In genomic region chr11:48846881-48847280, GRCm38 (mm10) we compare ENCODE assay signal across 16 mouse cellular contexts.
"Had no signal": no experiment of that assay in that cellular context is flagged by ENCODE, and none has a peak within 500 bp of the region (broad histone marks: within the 10 kb centered on the region; RNA-seq: fewer than 3 reads in every experiment).

No protein-coding gene starts in this region.

- DNase-seq: retina, postnatal 1 day; right cerebral cortex, adult 18-20 months; right cerebral cortex, postnatal 14 days; right cerebral cortex, postnatal 25 days; right cerebral cortex, postnatal 4 days; spleen, adult 18-20 months; thymus, adult 18-20 months; thymus, adult 2 months; thymus, postnatal 14 days; thymus, postnatal 25 days; thymus, postnatal 36 days; thymus, postnatal 4 days had no signal

- H3K9ac ChIP-seq: neural tube, embryonic 13.5 days; neural tube, embryonic 15.5 days; stomach, embryonic 15.5 days had no signal

- H3K27me3 ChIP-seq: stomach, embryonic 15.5 days had no signal

- H3K36me3 ChIP-seq: neural tube, embryonic 13.5 days; neural tube, embryonic 15.5 days; stomach, embryonic 15.5 days had no signal

- H3K4me3 ChIP-seq: neural tube, embryonic 13.5 days; neural tube, embryonic 15.5 days; stomach, embryonic 15.5 days had no signal

- H3K4me1 ChIP-seq: neural tube, embryonic 13.5 days; neural tube, embryonic 15.5 days; stomach, embryonic 15.5 days had no signal

- H3K9me3 ChIP-seq: neural tube, embryonic 13.5 days; neural tube, embryonic 15.5 days; stomach, embryonic 15.5 days had no signal

- H3K4me2 ChIP-seq: neural tube, embryonic 13.5 days; neural tube, embryonic 15.5 days; stomach, embryonic 15.5 days had no signal

- H3K27ac ChIP-seq: neural tube, embryonic 13.5 days; neural tube, embryonic 15.5 days; stomach, embryonic 15.5 days; stomach, postnatal 0 days had no signal
